Mouse (Mus musculus) stomach, postnatal 0 days (tissue): ENCODE data around the gene Ms4a10. TPM values are rescaled to one million over a fixed set of nuclear protein-coding genes. Genes with fewer than 3 reads are reported as not detected.

Source experiments
- ATAC-seq: fragments of 200-750 bp; cut with Nextera tagmentation; 2 replicates; pipeline ENCODE4 v1.8.0; 2017; ENCODE audit not compliant: low FRiP score, low TSS enrichment
- DNase-seq: peaks from one replicate; pipeline ENCODE4 v3.0.0-alpha.2; 2016; ENCODE audit warnings: low spot score
- H3K27ac ChIP-seq: fragments of 300-500 bp; sonication (generic); replicated peaks from 2 replicates; pipeline ENCODE4 v1.5.1; 2014; ENCODE audit warnings: mild to moderate bottlenecking, control low read depth
- H3K27me3 ChIP-seq: fragments of 300-500 bp; sonication (generic); 2 replicates; pipeline ENCODE4 v1.6.1; 2014; ENCODE audit warnings: low read length; ENCODE audit not compliant: control insufficient read depth, insufficient read depth
- H3K36me3 ChIP-seq: fragments of 300-500 bp; sonication (generic); 2 replicates; pipeline ENCODE4 v1.6.1; 2014; ENCODE audit warnings: low read length, mixed read lengths; ENCODE audit not compliant: control insufficient read depth, insufficient read depth
- H3K4me1 ChIP-seq: fragments of 300-500 bp; sonication (generic); replicated peaks from 2 replicates; pipeline ENCODE4 v1.6.1; 2014; ENCODE audit warnings: antibody characterized with exemption; ENCODE audit not compliant: control insufficient read depth, insufficient read depth
- H3K4me2 ChIP-seq: fragments of 300-500 bp; sonication (generic); replicated peaks from 2 replicates; pipeline ENCODE4 v1.6.1; 2014; ENCODE audit warnings: low read depth, mild to moderate bottlenecking, control low read depth, moderate library complexity
- H3K4me3 ChIP-seq: fragments of 300-500 bp; sonication (generic); 2 replicates; pipeline ENCODE4 v1.5.1; 2014; ENCODE audit warnings: low read depth, low read length, control low read depth
- H3K9ac ChIP-seq: fragments of 300-500 bp; sonication (generic); 2 replicates; pipeline ENCODE4 v1.6.1; 2014; ENCODE audit warnings: mild to moderate bottlenecking, low read length, control low read depth, mixed read lengths
- H3K9me3 ChIP-seq: fragments of 300-500 bp; sonication (generic); 2 replicates; pipeline ENCODE4 v1.6.1; 2016; ENCODE audit warnings: low read length; ENCODE audit not compliant: control insufficient read depth
- CTCF ChIP-seq: IDR thresholded peaks from 2 replicates; pipeline ENCODE4 v1.5.1; 2016; ENCODE audit warnings: antibody characterized with exemption, low read depth, mild to moderate bottlenecking, moderate library complexity
- EP300 ChIP-seq: optimal IDR thresholded peaks from 2 replicates; pipeline ENCODE3; 2016; ENCODE audit warnings: antibody characterized with exemption
- WGBS: fragments of 180-500 bp; shearing (Covaris S2); extraction: QIAGEN DNeasy Blood & Tissue Kit; methylation state at CpG from one replicate; pipeline ENCODE4 v1.1.7; 2014; 5-methylcytosine and 5-hydroxymethylcytosine counted together
- polyA plus RNA-seq: library from polyadenylated mRNA; unstranded; fragments of >200 nt; fragmentation: Nextera tagmentation; extraction: Ambion mirVana; gene quantifications from 2 replicates; pipeline ENCODE4 v1.2.1, GENCODE M21; 2015

Gene Ms4a10
- polyA plus RNA-seq, 1 experiment from 2014 or later = not detected

DNA sequence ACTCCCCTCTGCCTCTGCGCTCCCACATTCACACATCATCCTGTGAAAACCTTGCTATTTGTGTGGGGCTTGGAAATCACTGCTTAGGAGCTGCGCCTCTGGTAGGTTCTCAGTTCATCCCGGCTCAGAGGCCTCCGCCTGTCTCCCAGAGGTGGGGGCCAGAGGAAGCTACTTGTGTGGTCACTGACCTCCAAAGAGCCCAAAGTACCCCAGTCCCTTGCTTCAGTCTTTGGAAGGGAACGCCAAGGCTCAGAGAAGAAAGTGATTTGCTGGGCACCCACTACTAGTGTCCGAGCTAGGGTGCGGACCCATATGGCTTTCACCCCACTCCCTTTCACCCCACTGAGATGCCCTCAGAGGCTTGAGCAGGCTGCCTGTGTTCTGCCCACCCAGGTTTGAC lies 18.7 kb upstream of the Ms4a10 start, which contains the start of gene Ms4a15:
Ms4a15 (minus strand) TSS at position 101 of the 400 bp plus-strand sequence.
- Histone ChIP-seq H3K27ac (no peak within 1 kb of the TSS), H3K27me3 (no peaks in the 10 kb centered on the region), H3K9me3 (no peaks in the 10 kb centered on the region), H3K9ac (no peak within 1 kb of the TSS), H3K4me3 (no peak within 1 kb of the TSS), H3K36me3 (no peaks in the 10 kb centered on the region), H3K4me2 (no peak within 1 kb of the TSS), H3K4me1 (no peaks in the 10 kb centered on the region)
- no peak for ATAC-seq
- 87% methylated on average over 7 of the region's 7 CpGs for WGBS
- TF ChIP-seq EP300 (no peak), CTCF (no peak)
- DNase-seq = no peak

DNA sequence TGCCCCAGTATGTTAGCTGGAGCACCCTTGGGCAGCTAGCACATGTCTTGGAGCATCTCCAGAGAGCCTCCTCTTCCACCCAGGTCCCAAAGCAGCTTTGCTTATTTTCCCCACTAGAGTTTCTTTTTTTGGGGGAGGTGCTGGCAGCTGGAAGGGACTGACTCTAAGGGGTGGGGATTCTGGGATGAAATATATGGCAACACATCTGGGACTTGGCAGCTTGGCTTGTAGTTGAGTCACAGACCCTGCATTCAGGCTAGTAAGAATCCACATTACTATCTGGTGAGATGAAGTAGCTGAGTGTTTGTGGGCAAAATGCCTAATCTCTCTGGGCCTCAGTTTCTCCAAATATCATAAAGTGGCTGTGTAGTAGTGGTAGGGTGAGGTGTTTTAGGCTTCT lies 17.4 kb upstream of the Ms4a10 start:
- no peak; the same call in 1 of the 2 replicates for ATAC-seq
- H3K9me3 ChIP-seq = no peaks in the 10 kb centered on the region

DNA sequence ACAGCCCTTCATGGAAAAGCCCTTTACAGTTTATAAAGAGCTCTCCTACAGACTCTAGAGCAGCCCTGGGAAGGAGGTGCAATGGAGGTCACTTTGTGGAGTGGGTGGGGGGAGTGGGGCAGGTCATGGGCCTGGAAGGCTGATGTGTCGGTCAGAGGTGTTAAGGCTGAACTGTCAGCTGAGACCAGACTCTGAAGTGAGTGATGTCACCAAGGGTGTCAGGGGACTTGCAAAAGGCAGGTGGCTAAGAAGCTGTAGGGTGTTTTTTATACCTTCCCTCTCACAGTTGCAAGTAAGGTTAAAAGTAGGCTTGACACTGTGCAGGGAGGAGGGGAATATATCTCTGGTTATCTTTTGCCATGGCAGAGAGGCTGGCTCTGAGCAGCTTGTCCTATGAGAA lies 16.3 kb upstream of the Ms4a10 start:
- Histone ChIP-seq H3K9me3 (no peaks in the 10 kb centered on the region), H3K27me3 (no peaks in the 10 kb centered on the region), H3K4me1 (no peaks in the 10 kb centered on the region), H3K9ac (no peak overlapping the region), H3K36me3 (no peaks in the 10 kb centered on the region), H3K27ac (no peak overlapping the region), H3K4me3 (no peak overlapping the region), H3K4me2 (no peak overlapping the region)
- 39% methylated on average over 1 of the region's 1 CpGs for WGBS
- DNase-seq (no peak), ATAC-seq (no peak)
- no peak for TF ChIP-seq CTCF
- no peak for TF ChIP-seq EP300

More for the DNA sequence above, 17.4 kb upstream of the Ms4a10 start:
- Histone ChIP-seq H3K27me3 (no peaks in the 10 kb centered on the region), H3K4me3 (no peak overlapping the region), H3K27ac (no peak overlapping the region), H3K36me3 (no peaks in the 10 kb centered on the region), H3K4me2 (no peak overlapping the region), H3K9ac (no peak overlapping the region), H3K4me1 (no peaks in the 10 kb centered on the region)
- no peak for DNase-seq
- TF ChIP-seq EP300 (no peak), CTCF (no peak)

DNA sequence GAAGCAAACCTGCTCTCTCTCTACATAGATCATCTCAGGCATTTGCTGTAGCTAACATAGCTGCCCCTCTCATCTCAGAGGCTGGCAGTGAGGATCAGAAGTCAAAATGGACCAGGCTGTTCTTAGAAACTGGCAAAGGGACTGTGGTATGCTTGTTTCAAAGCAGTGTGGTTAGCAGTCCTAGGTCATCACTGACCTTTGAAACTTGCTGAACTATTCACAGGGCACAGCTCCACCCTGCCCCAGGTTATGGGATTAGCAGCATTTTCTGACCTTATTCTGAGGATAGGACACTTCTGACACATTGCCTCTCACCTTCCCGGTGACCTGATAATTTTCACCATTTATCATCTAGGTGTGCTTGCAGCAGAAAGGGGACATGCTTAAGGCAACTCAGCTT lies 14.1 kb upstream of the Ms4a10 start:
- DNase-seq = no peak
- Histone ChIP-seq H3K27ac (no peak overlapping the region), H3K36me3 (no peaks in the 10 kb centered on the region), H3K9me3 (no peaks in the 10 kb centered on the region), H3K27me3 (no peaks in the 10 kb centered on the region), H3K4me3 (no peak overlapping the region), H3K9ac (no peak overlapping the region), H3K4me2 (no peak overlapping the region), H3K4me1 (no peaks in the 10 kb centered on the region)
- TF ChIP-seq CTCF = no peak
- TF ChIP-seq EP300 = no peak
- WGBS = 71% methylated on average over 1 of the region's 1 CpGs
- 0 out of 2 replicates have a peak, but pooled peaks have one; percentile 37 for ATAC-seq

DNA sequence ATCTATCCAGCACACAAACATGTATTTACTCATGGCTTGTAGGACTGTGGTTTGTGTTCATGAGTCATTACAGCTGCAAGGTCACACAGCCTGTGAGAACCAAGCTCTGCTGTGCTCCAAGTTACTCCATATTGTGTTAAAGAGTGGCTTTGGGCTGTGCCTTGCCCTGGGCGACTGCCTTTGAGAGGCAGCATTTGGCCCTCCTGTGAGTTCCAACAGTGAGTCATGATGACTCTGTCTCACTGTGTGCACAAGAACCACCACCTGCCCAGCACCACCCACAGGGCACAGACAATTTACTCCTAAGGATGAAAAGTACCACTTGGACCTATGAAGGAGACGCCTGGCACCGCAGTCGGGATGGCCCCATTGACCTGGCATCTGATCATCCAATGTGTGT lies 11.4 kb upstream of the Ms4a10 start:
- H3K27me3 ChIP-seq = no peaks in the 10 kb centered on the region
- no peak overlapping the region for H3K4me2 ChIP-seq
- no peaks in the 10 kb centered on the region for H3K4me1 ChIP-seq
- H3K4me3 ChIP-seq = no peak overlapping the region
- no peaks in the 10 kb centered on the region for H3K9me3 ChIP-seq
- 81% methylated on average over 4 of the region's 4 CpGs for WGBS
- DNase-seq (no peak), ATAC-seq (peak; percentile 43; the same call in 1 of the 2 replicates)
- H3K27ac ChIP-seq = no peak overlapping the region
- TF ChIP-seq EP300 = no peak
- H3K36me3 ChIP-seq = no peaks in the 10 kb centered on the region
- H3K9ac ChIP-seq = no peak overlapping the region

DNA sequence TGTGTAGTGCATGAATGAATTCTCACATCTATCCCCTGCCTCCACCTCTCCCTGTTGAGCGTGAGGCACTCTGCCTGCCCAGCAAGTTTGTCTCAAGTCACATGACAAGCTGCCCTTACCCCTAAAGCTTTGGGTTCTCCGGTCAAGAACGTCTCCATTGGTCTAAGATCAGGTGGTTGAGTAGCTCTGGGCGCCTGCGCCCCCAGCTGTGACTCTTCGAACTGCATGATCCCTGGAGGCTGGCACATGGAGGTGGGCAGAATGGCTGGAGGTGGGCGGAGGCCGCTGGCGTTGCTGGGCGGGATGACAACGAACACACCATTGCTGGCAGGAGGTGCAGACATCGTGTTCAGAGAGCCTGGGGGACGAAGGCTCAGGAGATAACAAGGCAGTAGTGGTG lies 10.1 kb upstream of the Ms4a10 start:
- no peak overlapping the region for H3K4me3 ChIP-seq
- DNase-seq (no peak), ATAC-seq (no peak)
- H3K4me2 ChIP-seq = no peak overlapping the region
- 70% methylated on average over 13 of the region's 13 CpGs for WGBS
- H3K27ac ChIP-seq = no peak overlapping the region
- TF ChIP-seq CTCF (peak; percentile 13; the same call in 1 of the 2 replicates), EP300 (no peak)
- no peaks in the 10 kb centered on the region for H3K27me3 ChIP-seq
- H3K4me1 ChIP-seq = no peaks in the 10 kb centered on the region
- H3K9me3 ChIP-seq = no peaks in the 10 kb centered on the region
- H3K36me3 ChIP-seq = no peaks in the 10 kb centered on the region
- no peak overlapping the region for H3K9ac ChIP-seq
